In genomic region chr6:88502030-88502970, GRCm38 (mm10) we compare ENCODE assay signal across 1 mouse cellular context.
A peak's percentile ranks its signal among the peaks of the same experiment; 100 is the strongest.
TF ChIP-seq lines count a peak whose summit lies in the region.

No protein-coding gene starts in this region.

TF ChIP-seq in MEL, 35 proteins besides CTCF, POLR2A, EP300 and RAD21 (continued from another document):
- 0 out of 2 replicates have a peak, but pooled peaks have one; percentile 45 for TF ChIP-seq TAL1 (IDR thresholded peaks at IDR 0.05; ENCODE audit: low read length)
- no peak for TF ChIP-seq E2F4 (IDR thresholded peaks at IDR 0.05; ENCODE audit: borderline replicate concordance, low read depth, low read length)
- no peak for TF ChIP-seq HCFC1 (IDR thresholded peaks at IDR 0.05; ENCODE audit: low read depth, low read length)
- no peak for TF ChIP-seq GABPA (IDR thresholded peaks at IDR 0.05; ENCODE audit: low read depth, low read length)
- no peak for TF ChIP-seq MAFK (IDR thresholded peaks at IDR 0.05; ENCODE audit: borderline replicate concordance, low read depth, low read length)
- no peak for TF ChIP-seq ZNF384 (IDR thresholded peaks at IDR 0.05; ENCODE audit: low read depth, low read length)
- no peak for TF ChIP-seq ELF1 (IDR thresholded peaks at IDR 0.05; ENCODE audit: low read depth, low read length)
- TF ChIP-seq BHLHE40 (IDR thresholded peaks at IDR 0.05; ENCODE audit: borderline replicate concordance, low read depth, low read length), result no peak
